Mouse (Mus musculus): ENCODE results near the gene Dok4.
"Not testable (repeated sequence)": the region's sequence is repeated elsewhere in the genome, so short reads cannot be mapped to it uniquely, and the experiment has no call there.

The Dok4 gene

DNA sequence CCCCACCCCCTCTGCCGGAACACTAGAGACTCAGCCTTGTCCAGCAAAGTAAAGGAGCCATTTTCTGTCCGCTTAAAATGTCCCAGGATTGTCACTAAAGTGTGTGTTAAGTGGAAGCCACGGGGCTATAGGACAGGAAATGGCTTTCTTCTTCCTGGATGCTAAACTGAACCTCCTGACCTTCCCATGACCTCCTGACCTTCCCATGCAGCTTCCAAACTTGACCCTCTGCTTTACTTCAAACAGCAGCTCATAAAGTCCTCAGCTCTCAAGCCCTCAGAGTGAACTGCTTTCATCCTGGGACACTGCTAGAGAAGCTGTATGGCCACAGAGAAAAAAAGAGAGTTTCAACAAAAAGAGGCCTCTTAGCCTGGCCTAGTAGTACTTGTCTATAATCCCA lies 690 bp upstream of the Dok4 start:
- DNase-seq, result no peak

DNA sequence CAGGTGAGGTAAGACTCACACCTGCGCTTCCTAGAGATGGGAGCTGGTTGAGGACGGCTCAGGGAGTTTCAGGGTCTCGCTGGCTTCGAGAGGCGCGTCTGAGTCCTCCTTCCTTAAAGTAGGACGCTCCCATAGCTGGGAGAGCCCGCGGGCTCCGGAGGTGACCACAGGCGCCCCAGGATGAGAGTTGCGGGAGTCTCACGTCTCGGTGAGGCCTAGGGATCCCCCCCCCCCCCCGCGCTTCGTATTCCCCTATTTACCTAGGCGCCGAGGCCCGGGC lies 319 bp downstream of the Dok4 start:
- no peak for DNase-seq

DNA sequence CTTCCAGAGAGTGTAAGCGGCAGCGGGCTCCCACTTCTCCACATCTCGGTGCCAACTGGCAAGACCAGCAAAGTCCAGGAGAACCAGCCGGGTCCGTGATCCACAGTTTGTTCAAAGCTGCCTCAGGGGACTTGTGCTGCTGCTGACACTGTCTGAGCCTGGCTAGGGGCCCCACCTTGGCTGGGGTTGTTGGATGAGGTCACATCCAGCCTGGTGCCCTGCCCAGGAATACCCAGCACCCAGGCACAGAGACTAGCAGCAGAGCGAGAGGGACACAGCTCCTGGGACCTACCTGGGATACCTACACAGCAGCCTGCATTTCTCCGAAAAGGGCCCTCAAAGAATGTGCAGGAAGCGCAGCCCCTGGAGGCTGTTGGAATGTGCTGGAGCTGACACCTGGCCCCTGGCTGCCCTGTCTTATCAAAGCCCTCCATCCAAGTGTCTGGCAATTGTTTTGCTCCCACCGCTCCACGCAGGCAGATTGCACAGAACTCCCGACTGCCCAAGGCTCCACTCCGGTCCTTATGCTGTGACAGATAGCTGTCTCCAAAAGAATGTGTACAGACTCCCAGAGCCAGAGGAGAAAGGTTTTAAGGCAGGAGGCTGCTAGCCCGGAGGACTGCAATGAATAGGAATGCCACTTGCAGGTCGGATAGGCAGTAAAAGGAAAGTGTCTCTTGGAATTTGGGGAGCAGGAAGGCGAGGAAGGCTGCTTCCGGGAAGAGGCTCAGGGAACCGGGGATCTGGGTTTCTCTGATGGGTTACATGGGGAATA lies 847 bp downstream of the Dok4 start:
- DNase-seq, result no peak

DNA sequence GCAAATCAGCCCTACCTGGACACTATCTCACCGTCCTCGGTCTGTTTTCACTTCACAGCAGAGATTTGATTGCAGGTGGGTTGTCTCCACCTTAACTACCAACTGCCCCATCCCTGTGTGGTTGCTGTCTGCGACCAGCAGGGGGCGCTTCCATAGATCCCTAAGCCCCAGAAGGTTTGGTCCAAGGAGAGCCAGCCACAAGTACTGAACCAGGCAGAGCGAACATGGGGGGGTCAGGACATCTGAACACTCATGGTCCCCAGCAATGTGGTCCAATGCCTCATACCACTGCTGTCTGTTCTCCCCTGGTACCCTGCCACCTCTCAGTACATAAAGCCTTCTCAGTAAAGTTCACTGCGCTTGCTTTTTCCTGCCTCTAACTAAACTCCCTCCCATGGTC lies 1.8 kb downstream of the Dok4 start:
- peak; percentile 65 for DNase-seq

DNA sequence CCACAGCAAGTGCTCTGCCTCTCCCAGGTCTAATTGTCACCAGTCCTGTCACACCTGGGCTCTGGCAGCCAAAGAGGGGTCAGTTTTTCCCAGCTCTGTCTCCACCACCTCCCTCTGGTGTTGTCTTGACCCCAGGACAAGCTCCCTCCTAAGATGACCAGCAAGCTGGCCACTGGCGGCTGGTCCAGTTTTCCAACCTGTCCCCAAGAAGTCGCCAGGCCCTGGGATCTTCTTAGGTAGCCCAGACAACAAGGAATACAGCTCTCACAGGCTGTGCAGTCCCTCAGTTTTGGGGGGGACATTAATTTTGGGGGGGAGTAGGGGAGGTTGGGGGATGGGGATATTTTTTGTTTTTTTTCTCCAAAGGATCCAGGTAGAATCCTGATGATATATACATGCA lies 3.6 kb downstream of the Dok4 start:
- no peak for DNase-seq

DNA sequence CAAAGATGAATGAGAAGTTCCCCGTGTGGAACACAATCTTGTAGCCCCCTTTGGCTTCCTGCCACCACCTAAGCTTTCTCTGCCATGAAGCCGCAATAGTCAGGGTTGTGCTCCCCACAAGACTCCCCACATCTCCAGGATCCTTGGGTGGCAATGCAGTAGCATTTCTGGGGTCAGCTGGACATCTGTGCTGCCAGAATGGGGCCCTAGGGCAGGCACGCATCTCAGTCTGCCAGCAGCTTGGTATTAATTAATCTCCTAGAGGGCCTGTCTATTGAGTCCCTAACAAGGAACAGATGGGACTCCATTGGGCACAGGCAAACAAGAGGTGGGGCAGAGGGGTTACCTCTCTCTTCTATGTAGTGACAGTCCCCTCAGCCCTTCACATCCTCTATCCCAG lies 4.0 kb downstream of the Dok4 start:
- DNase-seq, result no peak

DNA sequence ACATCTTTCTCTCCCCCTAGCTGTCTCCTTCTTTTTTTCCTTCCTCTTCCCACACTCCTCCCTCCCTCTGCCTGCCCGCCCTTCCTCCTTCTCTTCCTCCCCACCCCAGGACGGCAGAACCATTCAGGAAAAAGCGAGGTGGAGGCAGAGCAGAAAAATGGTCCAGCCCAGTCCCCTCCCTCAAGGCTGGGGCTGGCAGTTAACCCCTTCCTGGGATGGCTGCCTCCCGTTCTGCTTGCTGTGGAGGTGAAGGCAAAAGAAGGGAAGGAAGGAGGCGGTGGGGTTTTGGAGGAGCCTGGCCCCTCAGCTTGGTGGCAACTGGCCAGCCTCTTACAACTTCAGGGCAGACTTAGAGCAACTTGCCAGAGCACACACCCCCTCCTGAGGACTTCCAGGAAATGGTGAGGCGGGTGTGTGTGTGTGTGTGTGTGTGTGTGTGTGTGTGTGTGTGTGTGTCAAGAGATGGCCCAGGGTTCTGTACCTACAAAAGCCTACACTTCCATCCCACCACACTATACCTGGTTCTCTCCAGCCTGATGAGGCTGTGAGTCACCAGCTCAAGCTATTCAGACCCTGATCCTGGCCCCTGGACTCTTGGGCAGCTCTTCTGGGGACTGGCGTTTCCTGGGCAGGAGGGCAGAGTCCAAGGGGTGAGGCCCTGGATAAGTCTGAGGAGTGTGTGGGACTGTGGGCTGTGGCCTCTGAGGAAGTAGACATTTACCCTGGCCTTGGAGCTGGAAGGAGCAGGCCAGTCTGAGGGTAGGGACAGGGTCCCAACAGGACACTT lies 4.8 kb downstream of the Dok4 start:
- DNase-seq, result peak; percentile 83

DNA sequence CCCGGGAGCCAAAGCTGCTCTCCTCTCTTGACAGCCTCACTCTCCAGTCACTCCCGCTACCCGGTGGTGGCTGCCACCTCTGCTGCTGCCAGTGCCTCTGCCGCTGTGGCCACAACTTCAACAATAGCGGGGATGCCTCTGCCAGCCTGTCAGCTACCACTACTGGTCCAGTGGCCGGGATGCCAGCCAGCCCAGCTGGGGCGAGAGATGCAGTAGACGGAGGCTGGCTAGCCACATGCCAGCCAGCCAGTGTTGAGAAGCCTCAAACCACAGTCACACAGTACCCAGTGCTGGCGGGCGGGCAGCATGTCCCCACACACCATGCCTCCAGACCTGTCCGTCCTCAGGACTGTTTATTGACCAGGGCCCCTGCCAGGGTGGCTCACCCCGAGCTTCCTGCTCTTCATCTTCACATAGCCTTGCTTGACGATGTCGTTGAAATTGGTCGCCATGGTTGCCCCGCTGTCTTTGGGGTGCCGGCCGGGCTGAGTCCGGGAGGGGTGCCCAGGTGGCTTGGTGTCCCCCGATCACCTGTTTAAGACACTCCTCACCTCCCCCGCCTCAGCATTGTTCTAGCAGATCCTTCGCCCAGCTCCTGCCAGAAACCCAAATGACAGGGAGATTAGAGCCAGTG lies 5.5 kb downstream of the Dok4 start:
- DNase-seq, result peak; percentile 72

DNA sequence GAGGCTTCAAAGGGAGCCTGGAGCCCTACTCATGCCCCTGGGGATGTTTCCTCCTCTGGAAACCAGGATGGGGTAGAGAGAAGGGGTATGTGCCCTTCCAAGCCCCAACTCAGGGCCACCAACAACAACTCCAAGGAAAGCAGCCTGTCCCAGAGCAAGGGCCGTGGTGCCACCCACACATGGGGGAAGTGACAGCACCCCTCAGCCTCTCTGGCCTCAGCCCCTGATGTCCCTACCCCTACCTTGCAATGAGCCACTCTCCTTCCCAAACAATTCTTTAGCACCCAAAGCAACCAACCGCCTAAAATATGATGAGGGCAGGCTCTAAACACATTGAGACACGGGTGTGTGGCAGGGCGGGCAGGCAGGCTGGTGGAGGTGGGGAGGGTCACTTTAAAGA lies 6.1 kb downstream of the Dok4 start:
- no peak for DNase-seq

DNA sequence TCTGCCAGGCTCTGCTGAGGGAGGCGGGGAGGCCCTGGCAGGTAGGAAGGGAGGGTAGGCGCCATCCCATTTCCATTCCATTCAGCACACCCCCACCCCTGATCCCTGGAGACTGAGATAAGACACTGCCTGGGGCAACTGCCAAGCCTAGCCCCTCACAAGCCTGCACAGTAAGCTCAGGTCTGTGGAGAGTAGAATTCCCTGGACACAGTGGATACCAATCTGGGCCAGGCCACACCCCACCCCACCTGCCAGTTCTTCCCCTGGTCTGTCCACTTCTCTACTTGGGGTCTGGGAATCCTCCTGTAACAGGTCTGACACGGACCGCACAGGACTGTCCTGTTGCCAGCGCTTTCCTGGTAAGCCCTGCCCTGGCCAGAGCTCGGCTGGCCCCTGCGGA lies 7.0 kb downstream of the Dok4 start:
- no peak for DNase-seq

DNA sequence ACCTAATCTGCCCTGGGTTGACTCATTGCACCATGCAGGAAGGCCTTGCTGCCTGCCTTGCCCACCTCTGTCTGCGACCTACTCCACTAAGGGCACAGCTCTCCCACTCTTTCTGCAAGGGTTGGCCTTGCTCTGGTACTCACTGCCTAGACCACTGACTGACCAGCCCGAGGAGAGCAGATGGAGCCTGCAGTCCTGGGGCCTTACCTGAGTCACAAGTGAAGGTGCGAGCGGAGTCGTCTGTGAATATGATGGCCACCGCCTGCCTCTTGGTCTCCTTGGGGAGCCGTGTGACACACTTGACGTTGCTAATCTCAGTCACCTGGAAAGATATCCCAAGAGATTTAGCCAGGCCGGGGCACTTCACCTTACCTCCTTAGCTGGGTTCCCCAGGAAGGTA lies 9.2 kb downstream of the Dok4 start:
- no peak for DNase-seq

DNA sequence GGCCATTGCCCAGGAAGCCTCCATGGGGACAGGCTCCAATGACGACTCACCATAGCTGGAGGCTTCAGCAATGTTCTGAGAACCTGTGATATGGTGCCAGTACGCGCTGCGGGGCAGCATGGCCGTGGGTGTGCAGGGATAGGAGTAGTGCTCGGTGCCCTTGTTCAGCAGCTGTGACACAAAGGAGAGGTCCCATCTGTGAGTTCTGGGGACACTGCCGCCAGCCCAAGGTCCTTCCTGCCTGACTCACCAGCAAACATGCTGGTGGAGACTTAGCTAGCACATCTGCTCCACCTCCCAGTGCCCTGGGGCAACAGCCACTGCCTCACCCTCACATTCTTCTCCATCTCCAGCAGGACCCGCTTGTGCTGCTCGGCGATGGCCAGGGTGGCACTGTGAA lies 10.8 kb downstream of the Dok4 start:
- DNase-seq, result no peak

DNA sequence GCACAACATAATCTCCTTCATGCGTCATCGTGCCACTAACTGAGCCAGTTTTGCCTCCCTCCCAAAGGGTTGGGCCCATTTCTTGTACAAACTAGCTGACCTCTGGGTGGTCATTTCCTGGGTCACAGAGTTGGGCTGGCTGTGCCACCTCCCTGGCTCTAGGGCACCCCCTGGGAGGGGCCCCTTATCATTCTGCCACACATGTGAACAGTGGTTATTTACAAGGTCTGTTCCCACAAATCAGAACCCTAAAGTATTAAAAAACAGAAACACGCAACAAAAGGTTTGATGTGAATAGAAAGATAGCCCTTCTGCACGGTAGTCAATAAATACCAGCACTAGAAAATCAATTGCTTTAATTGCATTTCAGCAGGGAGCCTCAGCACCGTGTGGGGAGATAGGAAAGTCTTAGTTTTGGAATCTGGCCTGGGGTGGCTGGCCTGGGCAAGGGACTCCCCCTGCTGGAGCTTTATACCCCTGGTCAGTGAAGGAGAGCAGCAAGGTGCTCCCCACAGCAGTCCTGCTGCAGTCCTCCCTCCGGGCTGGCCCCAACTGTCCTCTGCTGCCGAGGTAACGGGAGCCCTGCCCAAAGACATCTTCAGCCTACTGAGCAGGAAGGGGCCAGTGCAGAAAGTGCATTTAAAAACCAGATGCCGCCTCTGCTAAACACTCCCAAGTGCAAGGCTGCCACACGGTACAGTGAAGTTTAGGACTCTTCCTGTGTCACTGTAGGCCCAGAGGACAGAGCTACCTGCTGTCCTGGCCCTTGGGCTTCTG lies 12.0 kb downstream of the Dok4 start:
- DNase-seq, result no peak

DNA sequence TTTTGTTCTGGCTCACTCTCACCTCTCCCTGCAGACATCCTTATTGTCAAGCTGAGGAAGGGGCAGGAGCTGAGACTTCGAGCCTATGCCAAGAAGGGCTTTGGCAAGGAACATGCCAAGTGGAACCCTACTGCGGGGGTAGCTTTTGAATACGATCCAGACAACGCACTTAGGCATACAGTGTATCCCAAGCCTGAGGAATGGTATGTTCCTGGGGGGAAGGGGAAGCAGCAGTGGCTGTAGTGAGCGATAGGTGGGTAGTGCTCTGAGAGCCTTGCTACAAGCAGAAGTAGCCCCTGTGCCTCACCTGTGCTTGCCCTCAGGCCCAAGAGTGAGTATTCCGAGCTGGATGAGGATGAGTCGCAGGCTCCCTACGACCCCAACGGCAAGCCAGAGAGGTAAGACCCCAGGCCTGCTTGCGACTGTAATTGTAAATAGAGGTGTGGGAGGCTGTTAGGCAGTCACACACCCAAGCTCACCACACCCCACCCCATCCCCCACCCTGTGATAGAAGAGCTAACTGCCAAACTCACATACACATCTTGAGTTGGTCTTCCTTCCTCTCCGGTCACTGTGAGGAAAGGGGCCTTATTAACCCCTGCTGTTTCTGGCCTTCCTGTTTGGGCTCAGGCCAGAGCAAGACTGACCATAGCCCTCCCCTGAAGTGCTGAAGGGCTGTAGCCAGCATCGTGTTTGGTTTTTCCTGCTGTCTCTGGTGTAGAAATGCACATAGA lies 13.5 kb downstream of the Dok4 start:
- no peak for DNase-seq

DNA sequence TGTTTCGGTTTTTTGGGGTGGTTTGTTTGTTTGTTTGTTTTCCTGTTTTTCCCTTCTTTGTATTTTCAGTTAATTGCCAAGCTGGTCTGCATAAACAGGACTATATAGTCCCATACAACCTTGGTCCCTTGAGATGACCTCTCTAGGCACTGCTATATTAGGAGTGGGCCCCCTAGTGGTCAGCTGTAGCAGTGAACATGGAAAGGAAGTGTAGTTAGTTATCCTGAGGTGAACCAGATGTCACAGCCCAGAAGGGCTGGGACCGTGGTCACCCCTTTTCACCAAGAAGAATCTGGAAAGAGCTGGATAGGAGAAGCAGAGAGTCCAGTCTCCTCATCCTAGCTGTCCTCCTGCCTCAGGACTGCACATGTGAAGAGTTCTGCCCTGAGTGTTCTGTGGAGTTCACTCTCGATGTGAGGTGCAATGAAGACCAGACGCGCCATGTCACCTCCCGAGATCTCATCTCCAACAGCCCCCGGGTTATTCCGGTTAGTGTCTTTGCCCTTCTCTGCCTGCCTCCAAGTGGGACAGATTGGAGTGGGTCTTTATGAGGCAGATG lies 14.7 kb downstream of the Dok4 start:
- DNase-seq, result no peak

DNA sequence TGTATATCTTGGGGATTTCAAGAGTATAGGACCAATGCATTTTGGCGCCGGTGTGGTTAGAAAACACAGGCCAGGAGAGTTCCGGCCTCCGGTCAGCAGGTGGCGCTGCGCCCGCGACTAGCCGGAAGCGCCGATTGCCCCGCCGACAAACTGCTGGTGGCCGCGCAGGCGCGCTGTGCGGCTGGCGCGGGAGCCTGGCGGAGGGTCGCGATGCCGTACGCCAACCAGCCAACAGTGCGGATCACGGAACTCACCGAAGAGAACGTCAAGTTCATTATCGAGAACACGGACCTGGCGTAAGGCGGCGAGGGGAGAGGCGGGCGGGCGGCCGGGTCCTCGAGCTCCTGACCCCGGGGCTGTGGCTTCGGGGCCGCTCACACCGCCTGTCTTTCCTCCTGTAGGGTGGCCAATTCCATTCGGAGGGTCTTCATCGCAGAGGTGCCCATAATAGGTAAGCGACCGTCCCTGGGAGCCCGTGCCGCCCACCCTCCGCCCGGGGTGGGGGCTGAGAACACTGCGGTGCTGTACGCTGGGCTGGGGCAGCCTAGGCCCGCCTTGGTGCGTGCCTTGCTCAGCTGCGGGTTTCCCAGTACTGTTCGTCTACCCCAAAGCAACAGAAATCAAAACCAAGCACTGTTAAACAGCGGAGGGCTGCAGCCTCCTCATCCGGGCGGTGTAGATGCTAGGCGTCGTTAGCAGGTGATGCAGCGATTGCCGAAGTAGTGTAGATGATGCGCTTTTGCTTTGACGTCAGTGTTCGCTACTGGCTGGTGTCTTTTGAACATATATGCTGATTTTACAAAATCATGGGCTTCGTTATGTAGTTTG lies 18.6 kb downstream of the Dok4 start, which contains the start of gene Polr2c:
Polr2c (plus strand) TSS at position 105 of the 828 bp plus-strand sequence.
- DNase-seq, result peak; percentile 90

DNA sequence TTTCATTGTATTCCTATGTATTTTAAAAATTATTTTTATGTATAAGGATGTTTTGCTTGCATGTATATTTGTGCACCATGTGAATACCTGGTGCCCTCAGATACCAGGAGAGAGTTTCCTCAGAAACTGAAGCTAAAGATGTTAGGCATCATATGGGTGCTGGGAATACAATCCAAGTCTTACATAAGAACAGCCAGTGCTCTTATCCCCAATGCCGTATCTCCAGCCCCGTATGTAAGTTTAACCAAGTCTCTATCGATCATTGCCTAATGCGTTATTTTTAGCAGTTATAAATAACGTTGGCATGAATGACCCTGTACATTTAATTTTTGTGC lies 19.2 kb downstream of the Dok4 start:
- no peak for DNase-seq

DNA sequence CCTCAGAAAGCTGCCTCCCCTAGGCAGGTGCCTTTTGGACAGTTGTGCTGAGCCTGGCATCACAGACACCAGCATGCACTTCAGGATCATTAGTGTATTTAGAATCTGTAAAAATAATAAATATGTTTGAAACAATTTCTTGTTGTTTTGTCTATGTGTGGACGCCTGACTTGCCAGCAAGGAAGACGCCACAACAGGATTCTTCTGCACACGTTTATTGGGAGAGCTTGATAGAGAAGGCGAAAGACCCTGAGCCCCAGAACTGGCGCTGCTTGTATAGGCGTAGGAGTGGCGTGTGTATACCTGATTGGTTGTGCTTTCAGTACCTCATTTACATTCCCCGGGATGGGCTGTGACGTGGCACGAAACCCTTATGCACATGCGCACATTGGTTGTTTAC lies 21.4 kb downstream of the Dok4 start:
- not testable (repeated sequence) for DNase-seq

DNA sequence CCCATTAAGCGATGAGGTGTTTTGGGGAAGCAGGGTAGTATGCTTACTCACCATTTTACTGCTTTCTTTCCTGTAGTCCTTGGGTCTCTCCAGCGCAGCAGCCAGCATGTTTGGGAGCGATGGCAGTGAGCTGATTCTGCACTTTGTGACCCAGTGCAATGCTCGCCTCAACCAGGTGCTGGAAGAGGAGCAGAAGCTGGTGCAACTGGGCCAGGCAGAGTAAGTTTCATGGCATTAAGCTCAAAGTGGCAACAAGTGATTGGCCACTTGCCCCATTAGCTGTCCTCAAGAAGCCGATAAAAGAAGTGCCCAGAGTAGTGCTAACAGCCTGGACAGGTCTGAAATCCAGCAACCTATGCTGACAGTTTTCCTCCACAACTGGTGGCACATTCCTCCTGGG lies 26.1 kb downstream of the Dok4 start:
- no peak for DNase-seq

DNA sequence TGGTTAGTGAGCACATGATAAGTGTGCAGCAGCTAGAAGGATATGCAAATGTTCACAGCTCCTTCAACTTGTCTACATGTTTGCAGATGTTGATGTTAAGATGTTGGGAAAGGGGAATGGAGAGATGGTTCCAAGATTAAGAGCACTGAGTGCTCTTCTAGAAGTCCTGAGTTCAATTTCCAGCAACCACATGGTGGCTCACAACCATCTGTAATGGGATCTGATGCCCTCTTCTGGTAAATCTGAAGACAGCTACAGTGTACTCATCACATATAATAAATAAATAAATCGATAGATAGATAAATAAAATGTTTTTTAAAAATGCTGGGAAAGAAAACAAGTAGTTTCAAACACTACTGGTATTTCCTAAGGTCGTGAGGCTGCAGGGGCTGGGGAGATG lies 34.9 kb downstream of the Dok4 start:
- no peak for DNase-seq

DNA sequence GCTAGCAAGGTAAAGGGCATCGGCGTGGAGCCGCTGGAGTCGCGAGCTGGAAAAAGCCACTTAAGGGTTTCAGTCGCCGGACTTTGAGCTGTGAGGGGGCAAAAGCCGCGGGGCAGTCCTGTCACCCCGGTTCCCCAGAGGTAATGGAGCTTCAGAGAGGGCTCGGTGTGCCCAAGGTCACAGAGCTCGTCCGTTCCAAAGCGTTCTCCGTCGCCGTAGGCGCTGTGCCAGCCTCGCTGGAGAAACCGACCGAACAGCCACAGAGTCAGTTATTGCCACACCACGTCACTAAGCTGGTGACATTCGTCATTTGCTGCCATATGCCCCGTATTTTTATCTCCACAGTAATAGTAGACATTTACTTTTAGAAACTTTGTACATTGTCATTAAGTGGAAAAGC lies 37.5 kb downstream of the Dok4 start:
- peak; percentile 76 for DNase-seq
